Mouse (Mus musculus) c-Kit-positive CD71-negative TER-119-negative erythroid progenitor cells, embryonic 14.5 days (primary cell): ENCODE measurements around the gene Prkg1.
"Not testable (repeated sequence)": the region's sequence is repeated elsewhere in the genome, so short reads cannot be mapped to it uniquely, and the experiment has no call there.

Experiments used
- DNase-seq: peaks from one replicate; pipeline ENCODE4 v3.0.0-alpha.2; 2013; ENCODE audit warnings: low read depth

Prkg1 gene

DNA sequence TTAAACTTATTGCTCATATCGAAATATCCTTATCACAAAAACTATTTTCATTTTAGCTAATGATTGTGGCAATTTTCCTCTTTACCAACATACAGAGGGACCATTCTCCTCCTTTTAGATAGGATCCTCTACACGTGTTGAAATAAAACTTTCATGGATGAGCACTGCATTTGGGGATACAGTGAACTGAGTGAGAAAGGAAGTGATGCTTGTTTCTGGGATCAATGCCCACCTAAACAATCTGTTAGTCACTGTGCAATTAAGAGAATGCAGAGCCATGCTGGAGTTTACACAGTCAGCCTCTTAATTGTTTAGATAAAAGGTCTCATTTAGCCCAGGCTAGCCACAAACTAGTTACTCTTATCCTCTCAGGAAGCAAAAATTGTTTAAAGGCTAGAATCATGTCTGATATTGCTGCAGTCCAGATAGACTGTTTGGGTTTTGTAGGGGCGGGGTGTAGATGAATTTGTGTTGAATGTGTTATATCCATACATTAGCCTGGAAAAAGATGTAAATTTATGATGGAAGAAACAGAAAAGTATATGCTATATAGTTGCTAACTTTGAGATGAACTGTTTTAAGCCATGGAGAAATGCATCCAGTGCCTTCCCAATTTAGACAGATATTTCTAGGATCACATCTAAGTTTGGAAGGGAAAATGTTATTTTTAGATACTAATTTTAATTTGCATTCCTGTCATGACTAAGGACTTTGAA is 1151.5 kb downstream of the Prkg1 start:
- no peak for DNase-seq

GRCm38 (mm10) chr19:30586366-30586765 is 1178.5 kb downstream of the Prkg1 start:
- DNase-seq: no peak

DNA sequence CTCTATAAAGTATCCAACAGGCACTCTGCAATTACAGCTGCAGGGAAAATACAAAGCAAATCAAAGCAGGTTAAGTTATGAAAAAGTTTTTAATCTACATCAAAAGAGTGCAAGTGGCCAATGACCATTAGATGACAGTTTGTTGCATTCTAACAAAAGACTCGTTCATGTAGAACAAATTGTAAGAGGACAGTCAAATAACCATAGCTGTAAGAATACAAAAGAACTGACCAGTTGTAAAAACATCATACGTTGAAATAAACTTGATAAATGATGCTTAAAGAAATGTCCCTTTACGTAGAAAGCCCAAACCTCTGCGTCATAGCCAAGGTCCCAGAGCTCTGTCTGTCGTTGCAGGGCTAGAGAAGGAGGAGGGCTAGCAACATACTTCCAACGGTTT is 1200.3 kb downstream of the Prkg1 start:
- no peak for DNase-seq

GRCm38 (mm10) chr19:30563876-30564275 is 1201.0 kb downstream of the Prkg1 start:
- no peak for DNase-seq

DNA sequence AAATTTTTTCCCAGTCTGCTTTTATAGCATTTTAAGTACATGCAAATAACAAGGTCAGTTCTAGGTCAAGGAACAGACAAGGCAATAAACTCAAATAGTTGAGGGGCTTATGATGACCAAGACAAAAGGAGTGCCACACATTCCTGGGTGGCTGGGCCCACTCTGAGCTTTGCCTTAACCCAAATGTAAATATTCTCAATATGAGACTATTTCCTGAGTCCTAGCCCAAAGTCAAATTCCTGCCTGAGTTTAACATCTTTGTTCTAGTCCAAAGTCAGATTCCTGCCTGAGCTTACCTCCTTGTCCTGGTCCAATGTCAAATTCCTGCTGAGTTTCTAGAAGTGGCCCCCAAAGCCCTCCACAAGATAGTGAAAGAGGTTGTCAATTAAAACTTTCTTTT is 1206.8 kb downstream of the Prkg1 start:
- DNase-seq: no peak

- DNase-seq: peak; percentile 42
Measured at GRCm38 (mm10) chr19:30554467-30554881, 1210.4 kb downstream of the Prkg1 start.

DNA sequence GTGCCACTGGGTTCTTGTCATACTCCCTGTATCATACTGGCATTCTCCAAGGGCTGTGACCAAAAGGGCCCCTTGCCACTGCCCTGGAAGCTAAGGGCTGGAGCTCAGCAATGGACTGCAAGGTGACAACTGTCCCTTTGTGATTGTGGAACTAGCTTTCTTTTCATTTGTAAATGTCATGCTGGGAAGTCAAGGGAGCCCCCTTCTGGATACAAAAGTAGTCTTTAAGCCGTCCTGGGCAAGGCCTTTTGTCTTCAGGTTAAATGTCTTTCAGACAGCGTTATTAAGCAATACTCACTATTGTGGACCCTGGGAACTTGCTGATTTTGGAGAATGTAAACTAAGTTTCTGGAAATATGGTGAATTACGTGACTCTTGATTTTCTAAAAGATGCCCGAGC is 1211.1 kb downstream of the Prkg1 start:
- DNase-seq: no peak

DNA sequence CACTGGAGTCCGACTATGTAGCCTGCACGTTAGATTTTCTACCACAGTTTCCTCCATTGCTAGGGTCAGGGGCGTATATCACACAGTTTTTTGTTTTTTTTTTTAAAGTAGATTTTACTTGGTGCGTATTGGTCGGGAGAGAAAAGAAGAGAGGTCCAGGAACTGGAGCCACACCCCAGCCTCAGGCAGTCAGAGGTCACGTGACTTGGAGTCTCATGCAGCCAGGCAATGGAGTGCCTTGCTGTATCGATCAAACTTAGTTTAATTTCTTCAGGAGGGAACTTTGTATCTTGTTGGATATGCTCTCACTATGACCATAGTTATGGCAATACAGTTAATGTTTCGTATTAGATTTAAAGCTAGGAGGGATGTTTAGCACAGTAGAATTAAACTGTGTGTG is 1212.6 kb downstream of the Prkg1 start:
- no peak for DNase-seq

DNA sequence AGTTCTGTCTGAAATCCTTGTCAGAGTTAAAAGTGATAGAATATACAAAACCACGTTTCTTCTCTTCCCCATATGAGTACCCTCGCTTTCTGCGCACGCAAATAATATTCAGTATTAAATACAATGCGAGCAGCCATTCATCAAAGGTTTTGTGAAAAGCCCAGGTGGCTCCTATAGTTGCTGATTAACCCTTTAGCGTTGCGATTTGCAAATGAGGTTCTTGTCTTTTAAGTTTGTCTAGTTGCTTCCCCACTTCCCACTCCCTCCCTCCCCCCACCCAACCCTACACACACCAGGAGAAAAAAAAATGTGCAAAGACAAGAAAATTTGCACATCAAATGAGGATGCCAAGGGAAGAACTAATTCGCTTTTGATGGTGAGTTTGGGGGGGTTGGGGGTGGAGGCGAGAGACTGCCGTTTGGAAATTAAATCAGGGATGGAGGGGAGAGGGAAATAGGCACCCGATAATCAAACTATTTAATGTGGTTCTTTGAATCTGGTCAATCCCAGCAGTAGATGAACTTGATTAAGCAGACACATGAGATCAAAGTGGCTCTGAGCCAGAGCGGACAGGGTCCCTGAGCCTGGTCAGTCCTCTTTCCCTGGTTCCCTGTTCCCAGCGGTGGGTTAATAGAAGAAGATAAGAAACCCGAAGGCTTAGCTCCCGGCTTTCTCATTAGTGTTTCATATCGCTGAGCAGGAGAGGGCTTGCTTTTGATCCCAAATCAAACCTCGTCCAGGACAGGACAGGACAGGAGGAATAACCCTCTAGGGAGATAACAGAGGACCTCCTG is 1214.8 kb downstream of the Prkg1 start:
- DNase-seq: no peak

DNA sequence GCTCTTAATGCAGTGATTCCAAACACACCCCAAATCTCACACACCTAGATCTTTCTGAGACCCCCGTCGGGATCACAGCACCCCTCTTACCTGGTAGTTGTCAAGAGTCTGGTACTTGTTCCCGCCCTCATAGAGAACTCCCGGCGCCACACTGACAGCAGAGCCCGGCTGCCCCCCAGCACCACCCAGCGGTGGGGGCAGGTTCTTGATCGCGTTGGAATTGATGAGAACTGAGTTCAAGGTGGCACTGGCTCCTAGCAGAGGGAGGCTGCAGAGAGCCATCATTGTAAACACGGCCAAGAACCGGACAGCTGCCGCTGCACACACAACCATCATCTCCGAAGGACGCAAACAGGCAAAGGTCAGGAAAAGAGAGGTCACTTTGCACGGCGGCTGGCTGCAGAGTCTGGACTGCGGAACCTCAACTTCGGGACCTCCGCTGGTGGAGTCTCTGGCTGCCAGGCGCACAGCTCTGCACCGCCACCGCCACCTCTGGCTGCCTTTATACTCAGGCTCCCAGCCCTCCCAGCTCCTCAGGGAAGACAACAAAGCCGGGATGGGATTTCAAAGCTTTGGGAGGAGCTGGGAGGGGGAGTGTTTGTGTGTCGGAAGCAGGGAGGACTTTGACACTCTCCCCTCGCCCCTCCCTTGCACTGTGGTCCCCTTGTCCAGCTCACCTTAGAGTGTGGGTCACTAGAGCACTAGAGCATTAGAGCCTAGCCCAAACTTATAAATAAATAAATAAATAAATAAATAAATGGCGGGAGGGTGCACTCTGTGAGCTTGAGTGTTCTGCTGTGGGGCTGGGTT is 1215.6 kb downstream of the Prkg1 start, which contains the start of gene Dkk1:
Gene Dkk1, minus strand, starts transcription at position 622 of the 810 bp plus-strand sequence.
- DNase-seq: no peak

- no peak for DNase-seq
Measured at GRCm38 (mm10) chr19:30548411-30549043, 1216.3 kb downstream of the Prkg1 start.

DNA sequence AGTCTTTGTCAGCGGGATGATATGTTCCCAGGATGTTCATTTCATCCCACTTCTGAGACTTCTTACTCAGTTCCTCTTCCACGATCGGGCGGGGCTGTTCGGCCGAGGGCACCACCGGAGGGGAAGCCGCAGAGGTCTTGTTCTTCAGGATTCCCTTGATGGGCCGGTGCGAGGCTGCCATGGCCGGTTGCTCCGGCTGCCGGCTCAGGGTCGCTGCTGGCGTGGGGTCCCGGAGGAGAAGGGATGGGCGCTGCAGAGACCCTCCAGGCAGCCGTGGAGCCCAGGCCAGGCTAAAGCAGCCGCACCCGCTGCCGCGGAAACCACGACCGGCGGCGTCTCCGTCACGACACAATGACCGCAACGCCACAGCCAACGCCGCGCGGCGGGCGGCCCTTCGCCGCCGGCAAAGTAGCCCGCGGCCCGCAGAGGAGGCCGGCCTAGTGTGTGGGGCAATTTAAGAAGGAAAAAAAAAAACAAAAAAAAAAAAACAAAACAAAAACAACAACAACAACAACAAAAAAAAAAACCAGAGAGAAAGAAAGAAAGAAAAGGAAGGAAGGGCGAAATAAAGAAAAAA is 1225.4 kb downstream of the Prkg1 start:
- not testable (repeated sequence) for DNase-seq

- DNase-seq: no peak
Measured at GRCm38 (mm10) chr19:30516771-30517170, 1248.1 kb downstream of the Prkg1 start.
